Mouse (Mus musculus) left cerebral cortex, adult 8-10 months (tissue): ENCODE results near the gene Galm. TPM values are rescaled to one million over a fixed set of nuclear protein-coding genes. Genes with fewer than 3 reads are reported as not detected.
"Not testable (repeated sequence)": the region's sequence is repeated elsewhere in the genome, so short reads cannot be mapped to it uniquely, and the experiment has no call there.

Experiments
- DNase-seq, 2 experiments: peaks; one replicate each; pipeline ENCODE4 v3.0.0; 2022; ENCODE audit warnings: low spot score in 2 of 2
- total RNA-seq, 4 experiments: library from RNA; stranded (reverse); gene quantifications; 2 replicates each; pipeline ENCODE4 v1.2.4; 2022

Galm gene
- total RNA-seq, 4 experiments from 2014 or later, result 2.0 to 5.7 (median 3.9) TPM

- DNase-seq, result peak; percentile 97 to 99
These were observed 79.7 kb downstream of the Galm start, which contains the start of the genes Srsf7 and Ttc39d for GRCm38 (mm10) chr17:80206671-80207581. TSS of gene Srsf7 (minus strand) at chr17:80207307. TSS of gene Ttc39d (plus strand) at chr17:80207460.

GRCm38 (mm10) chr17:80213998-80214397 lies 86.7 kb downstream of the Galm start:
- DNase-seq, result not testable (repeated sequence)

GRCm38 (mm10) chr17:80220131-80220530 lies 92.9 kb downstream of the Galm start:
- no peak for DNase-seq

GRCm38 (mm10) chr17:80221202-80221601 lies 93.9 kb downstream of the Galm start:
- DNase-seq, result no peak

GRCm38 (mm10) chr17:80221890-80222628 lies 94.8 kb downstream of the Galm start:
- DNase-seq, result no peak

DNA sequence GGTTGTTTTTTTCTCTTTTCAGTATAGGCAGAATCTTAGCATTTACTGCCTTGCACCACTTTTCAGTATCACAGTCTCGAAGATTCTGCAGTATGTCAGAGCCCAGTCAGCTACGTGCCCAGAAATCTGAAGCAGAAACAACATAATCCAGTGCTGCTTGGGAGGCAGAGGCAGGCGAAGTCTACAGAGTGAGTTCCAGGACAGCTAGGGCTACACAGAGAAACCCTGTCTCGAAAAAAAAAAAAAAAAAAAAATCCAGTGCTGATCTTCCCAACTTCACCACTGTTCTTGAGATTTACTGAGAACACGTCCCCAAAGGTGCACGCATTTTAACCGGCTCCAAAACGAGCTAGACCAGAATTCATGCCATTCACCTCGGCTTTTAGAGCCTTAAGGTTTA lies 96.6 kb downstream of the Galm start:
- DNase-seq, result no peak

- peak; percentile 76 to 83 for DNase-seq
These were observed 97.2 kb downstream of the Galm start, which contains the start of gene Gemin6 for GRCm38 (mm10) chr17:80224326-80225116. TSS of gene Gemin6 (plus strand) at chr17:80224441.

DNA sequence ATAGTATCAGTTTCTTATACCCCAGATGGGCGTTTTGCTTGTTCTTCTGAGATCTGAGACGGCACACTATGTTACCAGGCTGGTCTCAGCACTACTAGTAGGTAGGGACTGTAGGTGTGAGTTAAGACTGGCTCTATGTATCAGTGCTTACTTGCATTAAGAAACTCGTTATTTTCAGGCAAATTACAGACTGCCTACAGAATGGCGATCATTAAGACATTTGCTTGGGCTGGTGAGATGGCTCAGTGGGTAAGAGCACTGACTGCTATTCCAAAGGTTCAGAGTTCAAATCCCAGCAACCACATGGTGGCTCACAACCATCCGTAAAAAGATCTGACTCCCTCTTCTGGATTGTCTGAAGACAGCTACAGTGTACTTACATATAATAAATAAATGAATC lies 97.9 kb downstream of the Galm start:
- DNase-seq, result not testable (repeated sequence)

- no peak for DNase-seq
These were observed 102.1 kb downstream of the Galm start for GRCm38 (mm10) chr17:80229396-80229795.

DNA sequence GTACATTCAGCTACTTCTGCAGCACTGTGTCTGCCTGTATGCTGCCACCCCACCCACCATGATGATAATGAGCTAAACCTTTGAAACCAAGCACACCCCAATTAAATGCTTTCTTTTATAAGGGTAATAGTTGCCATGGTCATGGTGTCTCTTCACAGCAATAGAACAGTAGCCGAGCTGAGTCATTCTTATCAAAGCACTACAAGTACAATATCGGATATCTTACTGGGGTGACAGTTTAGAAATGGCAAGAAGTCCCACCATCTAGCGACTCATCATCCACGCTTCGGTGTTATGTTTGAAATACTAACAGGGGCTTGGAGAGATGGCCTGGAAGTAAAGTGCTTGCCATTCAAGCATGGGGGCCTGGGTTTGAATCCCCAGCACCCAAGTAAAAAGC lies 106.6 kb downstream of the Galm start:
- DNase-seq, result no peak

- no peak for DNase-seq
These were observed 107.1 kb downstream of the Galm start for GRCm38 (mm10) chr17:80234376-80234775.

Other genes with a start within 250 kb of the Galm start
- 10 to 100 TPM; 60.3 to 67.7 (median 65.3) TPM for gene Atl2, start 231.3 kb upstream of the Galm start, total RNA-seq
- 10 to 100 TPM; 56.0 to 60.9 (median 58.8) TPM for gene Hnrnpll, start 65.1 kb upstream of the Galm start, total RNA-seq
- 100 to 1,000 TPM in 1 of 4 experiments, 10 to 100 TPM in 3; 93.1 to 111 (median 97.5) TPM for gene Srsf7, start 79.8 kb downstream of the Galm start, total RNA-seq
- gene Ttc39d, start 80.0 kb downstream of the Galm start, total RNA-seq, result under 1 TPM; 0.20 to 0.53 (median 0.28) TPM
- gene Gemin6, start 97.0 kb downstream of the Galm start, total RNA-seq, result 1 to 10 TPM; 4.9 to 8.9 (median 7.4) TPM
- 10 to 100 TPM; 16.1 to 19.2 (median 18.1) TPM for gene Morn2, start 162.7 kb downstream of the Galm start, total RNA-seq
- gene Dhx57, start 163.0 kb downstream of the Galm start, total RNA-seq, result 10 to 100 TPM; 34.5 to 42.6 (median 41.6) TPM
- gene Arhgef33, start 179.9 kb downstream of the Galm start, total RNA-seq, result 1 to 10 TPM; 1.7 to 3.3 (median 2.9) TPM
- gene Gm10190, start 246.1 kb downstream of the Galm start, total RNA-seq, result 1 to 10 TPM in 1 of 4 experiments, not detected in 3; 1.4 TPM